Mouse (Mus musculus) liver, embryonic 14.5 days (tissue): ENCODE results near the gene Ostn. TPM values are rescaled to one million over a fixed set of nuclear protein-coding genes. Genes with fewer than 3 reads are reported as not detected.

Experiments
- ATAC-seq: fragments of 200-750 bp; cut with Nextera tagmentation; 2 replicates; pipeline ENCODE4 v1.8.0; 2017; ENCODE audit warnings: moderate number of reproducible peaks, mild to moderate bottlenecking, moderate library complexity; ENCODE audit not compliant: insufficient read depth
- DNase-seq, 3 experiments: peaks; one replicate each; pipeline ENCODE4 v3.0.0-alpha.2; 2012 to 2013; ENCODE audit warnings: low read depth in 3 of 3, low spot score in 3 of 3
- H3K27ac ChIP-seq: fragments of 300-500 bp; sonication (generic); 2 replicates; pipeline ENCODE4 v1.5.1; 2014; ENCODE audit warnings: moderate library complexity, mild to moderate bottlenecking, control low read depth, inconsistent platforms
- H3K27me3 ChIP-seq: fragments of 300-500 bp; sonication (generic); 2 replicates; pipeline ENCODE4 v1.6.1; 2014; ENCODE audit warnings: mild to moderate bottlenecking, low read length, moderate library complexity; ENCODE audit not compliant: control insufficient read depth, insufficient read depth
- H3K36me3 ChIP-seq: fragments of 300-500 bp; sonication (generic); replicated peaks from 2 replicates; pipeline ENCODE4 v1.6.1; 2014; ENCODE audit warnings: low read depth; ENCODE audit not compliant: control insufficient read depth, insufficient read depth
- H3K4me1 ChIP-seq, 2 experiments: fragments of 200-500 bp in 1 of 2; fragments of 300-500 bp in 1 of 2; sonication (generic) in 1 of 2; replicated peaks; 2 replicates each; pipeline ENCODE4 v1.6.1; 2012 to 2014; ENCODE audit warnings: antibody characterized with exemption in 1 of 2, inconsistent platforms in 1 of 2, low read length in 1 of 2; ENCODE audit not compliant: control insufficient read depth in 2 of 2, insufficient read depth in 2 of 2
- H3K4me2 ChIP-seq: fragments of 300-500 bp; sonication (generic); 2 replicates; pipeline ENCODE4 v1.6.1; 2014; ENCODE audit warnings: low read depth, mild to moderate bottlenecking, control low read depth, moderate library complexity
- H3K4me3 ChIP-seq, 2 experiments: fragments of 200-500 bp in 1 of 2; fragments of 300-500 bp in 1 of 2; sonication (generic) in 1 of 2; 2 replicates each; pipeline ENCODE4 v1.5.1; 2012 to 2014; ENCODE audit warnings: low read depth in 2 of 2, low read length in 2 of 2, mild to moderate bottlenecking in 2 of 2, control low read depth in 1 of 2, inconsistent platforms in 1 of 2, moderate library complexity in 1 of 2; ENCODE audit not compliant: insufficient read depth in 1 of 2
- H3K9ac ChIP-seq: fragments of 300-500 bp; sonication (generic); replicated peaks from 2 replicates; pipeline ENCODE4 v1.6.1; 2014; ENCODE audit warnings: mild to moderate bottlenecking, control low read depth, moderate library complexity
- H3K9me3 ChIP-seq: fragments of 300-500 bp; sonication (generic); 2 replicates; pipeline ENCODE4 v1.6.1; 2016; ENCODE audit warnings: low read length, mixed read lengths; ENCODE audit not compliant: control insufficient read depth
- CTCF ChIP-seq: IDR thresholded peaks from 2 replicates; pipeline ENCODE4 v1.5.1; 2016; ENCODE audit warnings: antibody characterized with exemption, low read depth, control low read depth
- EP300 ChIP-seq: IDR thresholded peaks from 2 replicates; pipeline ENCODE4 v1.6.1; 2016; ENCODE audit warnings: antibody characterized with exemption, low read depth
- WGBS: fragments of 180-500 bp; shearing (Covaris S2); extraction: QIAGEN DNeasy Blood & Tissue Kit; methylation state at CpG from one replicate; pipeline ENCODE4 v1.1.7; 2014; ENCODE audit not compliant: insufficient replicate concordance; 5-methylcytosine and 5-hydroxymethylcytosine counted together
- polyA plus RNA-seq, 2 experiments: library from polyadenylated mRNA; depleted of rRNA in 1 of 2; stranded (reverse) in 1 of 2; unstranded in 1 of 2; fragments of >200 nt; fragmentation: Nextera tagmentation in 1 of 2; extraction: Ambion mirVana in 1 of 2; gene quantifications; 2 replicates each; pipeline versions ENCODE4 v1.2.1 to v1.2.3; 2012 to 2014

Ostn gene
- polyA plus RNA-seq, 2 experiments: not detected

DNA sequence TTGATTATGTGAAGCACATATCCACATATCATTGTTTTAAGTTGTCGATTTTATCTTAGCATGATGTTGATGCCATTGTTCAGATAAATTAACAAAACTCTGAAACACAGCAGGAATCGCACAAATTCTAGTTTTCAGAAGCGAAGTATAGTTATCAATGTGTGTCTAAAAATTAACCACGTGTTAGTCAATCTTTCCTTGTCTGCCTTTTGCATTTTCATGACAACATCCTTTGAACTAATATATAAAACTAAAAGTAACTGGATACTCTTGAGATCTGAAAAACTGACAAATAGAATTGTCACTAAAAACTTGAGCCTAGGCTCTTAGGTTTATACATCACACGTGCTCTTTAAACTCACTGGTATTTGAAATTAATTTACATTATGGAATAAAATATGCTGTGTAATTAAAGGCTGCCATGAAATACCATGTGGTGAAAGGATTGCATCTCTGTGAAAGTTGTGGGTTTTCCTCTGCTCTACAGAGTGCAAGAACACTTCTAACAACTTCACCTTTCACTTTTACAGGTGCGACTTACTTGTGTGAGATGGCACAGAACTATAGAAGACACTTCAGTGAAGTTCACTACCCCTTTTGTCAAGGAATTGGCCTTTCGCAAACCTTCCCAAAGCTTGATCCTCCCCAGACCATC, 42.7 kb downstream of the Ostn start:
- WGBS: 65% methylated on average over 7 of the region's 7 CpGs
- no peak for TF ChIP-seq CTCF
- no peak for TF ChIP-seq EP300
- Histone ChIP-seq H3K4me3 (no peak overlapping the region), H3K27me3 (no peaks in the 10 kb centered on the region), H3K4me2 (no peak overlapping the region), H3K4me1 (no peaks in the 10 kb centered on the region), H3K9ac (no peak overlapping the region), H3K9me3 (no peaks in the 10 kb centered on the region), H3K27ac (no peak overlapping the region), H3K36me3 (no peaks in the 10 kb centered on the region)
- no peak for DNase-seq
- no peak for ATAC-seq

DNA sequence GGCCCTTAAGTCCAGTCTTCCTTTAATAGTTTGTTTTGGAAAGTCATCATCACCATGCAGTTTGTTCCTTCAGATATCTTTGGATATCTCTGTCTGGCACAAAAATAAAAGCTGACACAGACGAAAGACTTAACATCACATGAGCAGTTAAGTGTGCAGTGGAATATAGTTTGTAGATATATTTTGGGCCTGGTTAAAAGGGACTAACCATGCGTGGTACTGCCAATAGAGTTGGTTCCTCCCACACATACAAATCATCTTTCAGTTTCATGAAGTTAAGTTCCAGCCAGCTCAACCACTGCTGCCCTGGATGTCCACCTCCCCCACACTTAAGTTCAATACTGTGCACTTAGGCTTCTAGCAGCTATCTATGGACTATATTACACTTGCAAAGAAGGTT, 47.2 kb downstream of the Ostn start:
- no peaks in the 10 kb centered on the region for H3K9me3 ChIP-seq
- no peak for ATAC-seq
- 47% methylated on average over 2 of the region's 2 CpGs for WGBS
- no peaks in the 10 kb centered on the region for H3K27me3 ChIP-seq
- no peaks in the 10 kb centered on the region for H3K4me1 ChIP-seq
- no peak overlapping the region for H3K9ac ChIP-seq
- no peaks in the 10 kb centered on the region for H3K36me3 ChIP-seq
- no peak overlapping the region for H3K27ac ChIP-seq
- TF ChIP-seq CTCF (no peak), EP300 (no peak)
- no peak for DNase-seq
- no peak overlapping the region for H3K4me2 ChIP-seq
- H3K4me3 ChIP-seq: no peak overlapping the region

DNA sequence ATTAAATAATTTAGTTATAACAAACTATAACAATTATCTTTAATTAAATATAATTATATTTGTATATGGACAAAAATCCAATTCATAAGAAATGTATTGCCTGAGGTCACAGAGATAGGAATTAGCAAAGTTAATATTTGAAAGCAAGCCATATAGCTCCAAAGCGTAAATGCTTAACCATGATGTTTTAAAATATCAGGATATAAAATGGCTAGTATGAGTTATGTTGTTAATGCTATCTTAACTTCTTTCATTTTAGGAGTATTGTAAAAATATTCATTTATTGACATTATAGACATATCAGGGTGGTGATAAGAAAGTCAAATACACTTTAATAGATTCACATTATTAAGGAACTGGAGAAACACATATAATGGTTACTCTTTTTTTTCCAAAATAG, 52.8 kb downstream of the Ostn start:
- H3K4me1 ChIP-seq: no peaks in the 10 kb centered on the region
- DNase-seq (no peak), ATAC-seq (no peak)
- no peak overlapping the region for H3K27ac ChIP-seq
- H3K9me3 ChIP-seq: no peaks in the 10 kb centered on the region
- no peaks in the 10 kb centered on the region for H3K36me3 ChIP-seq
- no peak overlapping the region for H3K9ac ChIP-seq
- H3K27me3 ChIP-seq: no peaks in the 10 kb centered on the region
- H3K4me2 ChIP-seq: no peak overlapping the region
- TF ChIP-seq EP300: no peak
- TF ChIP-seq CTCF: no peak
- whole genome bisulfite sequencing: 69% methylated on average over 1 of the region's 1 CpGs
- H3K4me3 ChIP-seq: no peak overlapping the region

DNA sequence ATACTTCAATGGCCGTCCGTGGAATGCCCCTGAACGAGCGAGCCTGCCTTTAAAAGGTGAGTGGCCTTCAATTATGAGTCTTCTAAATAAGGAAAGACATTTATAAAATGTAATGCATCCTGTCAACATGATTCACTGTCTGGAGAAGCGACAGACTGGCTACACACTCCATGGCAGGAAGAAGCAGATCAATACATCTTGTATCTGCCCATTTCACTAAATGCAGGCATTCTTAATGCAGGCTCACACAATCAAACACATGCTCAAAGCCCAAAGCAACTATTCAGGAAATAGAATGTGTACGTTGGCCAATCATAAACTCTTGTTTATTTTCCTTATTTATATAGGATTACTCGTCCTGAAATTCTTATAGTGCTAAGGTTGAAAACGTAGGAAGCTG, 62.9 kb downstream of the Ostn start, which contains the start of gene Uts2b:
TSS of gene Uts2b (minus strand) at position 49 of the 400 bp plus-strand sequence.
- ATAC-seq: no peak
- Histone ChIP-seq H3K4me2 (no peak within 1 kb of the TSS), H3K9ac (no peak within 1 kb of the TSS), H3K36me3 (no peaks in the 10 kb centered on the region), H3K27ac (no peak within 1 kb of the TSS), H3K9me3 (no peaks in the 10 kb centered on the region), H3K27me3 (no peaks in the 10 kb centered on the region), H3K4me1 (no peaks in the 10 kb centered on the region), H3K4me3 (no peak within 1 kb of the TSS)
- no peak for DNase-seq
- TF ChIP-seq CTCF (no peak), EP300 (no peak)
- 58% methylated on average over 8 of the region's 8 CpGs for WGBS

DNA sequence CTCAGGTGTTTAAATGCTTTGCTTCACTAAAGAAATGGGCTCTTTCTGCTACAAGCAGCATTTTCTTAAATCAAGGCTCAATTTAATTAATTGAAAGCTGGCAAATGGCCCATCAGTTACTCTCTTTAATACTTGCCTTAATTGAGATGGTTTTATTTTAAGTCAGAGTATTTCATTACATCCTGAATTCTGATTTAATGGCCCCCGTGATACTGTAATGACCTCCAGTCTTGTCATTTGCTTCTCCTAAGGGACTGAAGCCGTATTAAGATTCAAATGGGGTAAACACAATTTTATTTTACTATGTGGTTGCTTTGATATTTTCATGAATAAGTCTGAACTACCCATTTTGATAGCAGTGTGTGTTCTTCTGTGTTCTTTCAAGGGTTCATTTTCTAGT, 63.4 kb downstream of the Ostn start:
- DNase-seq: no peak
- no peak for TF ChIP-seq EP300
- TF ChIP-seq CTCF: no peak
- Histone ChIP-seq H3K27me3 (no peaks in the 10 kb centered on the region), H3K9ac (no peak overlapping the region), H3K9me3 (no peaks in the 10 kb centered on the region), H3K36me3 (no peaks in the 10 kb centered on the region), H3K27ac (no peak overlapping the region), H3K4me3 (no peak overlapping the region), H3K4me1 (no peaks in the 10 kb centered on the region), H3K4me2 (no peak overlapping the region)
- ATAC-seq: no peak
- WGBS: 60% methylated on average over 2 of the region's 2 CpGs
